Mouse (Mus musculus) embryo, embryonic 10 days (tissue): Measurements from ENCODE around the gene Tprn.

Experiments used
- DNase-seq: peaks from one replicate; pipeline ENCODE4 v3.0.0-alpha.2; 2015; ENCODE audit warnings: low spot score

The Tprn gene

GRCm38 (mm10) chr2:25292856-25293255, 30.4 kb downstream of the Tprn start:
- DNase-seq, result peak; percentile 77

- no peak for DNase-seq
Observed at GRCm38 (mm10) chr2:25293706-25294105, 31.3 kb downstream of the Tprn start.

GRCm38 (mm10) chr2:25297093-25297492, 34.7 kb downstream of the Tprn start:
- no peak for DNase-seq

GRCm38 (mm10) chr2:25298046-25298445, 35.6 kb downstream of the Tprn start:
- no peak for DNase-seq

- DNase-seq, result no peak
Observed at GRCm38 (mm10) chr2:25303452-25303851, 41.0 kb downstream of the Tprn start.

- DNase-seq, result no peak
Observed at GRCm38 (mm10) chr2:25303931-25304656, 41.7 kb downstream of the Tprn start.

- peak; percentile 85 for DNase-seq
Observed at GRCm38 (mm10) chr2:25304657-25305541, 42.5 kb downstream of the Tprn start.

- no peak for DNase-seq
Observed at GRCm38 (mm10) chr2:25305587-25306359, 43.4 kb downstream of the Tprn start.

GRCm38 (mm10) chr2:25310180-25310579, 47.8 kb downstream of the Tprn start:
- DNase-seq, result no peak

GRCm38 (mm10) chr2:25310969-25311368, 48.6 kb downstream of the Tprn start:
- no peak for DNase-seq

- DNase-seq, result no peak
Observed at GRCm38 (mm10) chr2:25311491-25311891, 49.1 kb downstream of the Tprn start.

- DNase-seq, result no peak
Observed at GRCm38 (mm10) chr2:25318119-25318966, 55.9 kb downstream of the Tprn start.

GRCm38 (mm10) chr2:25318971-25319773, 56.8 kb downstream of the Tprn start, which contains the start of gene Grin1:
Gene Grin1 (minus strand): TSS chr2:25319187.
- DNase-seq, result peak; percentile 86
